Mouse (Mus musculus): Measurements from ENCODE around the gene Epn3. TPM values are rescaled to one million over a fixed set of nuclear protein-coding genes. Genes with fewer than 3 reads are reported as not detected.

Epn3 gene
- polyA plus RNA-seq, 1 experiment, result 2.6 TPM

DNA sequence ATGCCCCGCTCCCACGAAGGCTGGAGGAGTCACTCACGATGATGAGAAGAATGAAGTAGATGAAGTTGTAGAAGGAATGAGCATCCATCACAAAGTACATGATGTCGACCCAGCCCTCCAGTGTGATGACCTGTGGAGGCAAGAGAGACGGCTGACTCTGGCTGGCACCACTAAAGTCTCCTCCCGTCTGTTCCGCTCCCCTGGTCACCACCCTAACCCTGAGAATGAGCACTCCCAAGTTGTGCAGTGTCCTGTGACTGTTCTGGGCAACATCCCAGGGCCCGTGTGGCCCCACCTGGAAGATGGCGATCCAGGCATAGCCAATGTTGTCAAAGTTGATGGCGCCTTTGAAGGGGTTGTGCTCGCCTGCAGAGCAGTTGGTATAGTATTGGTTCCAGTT lies 37.9 kb downstream of the Epn3 start:
- no peak overlapping the region for H3K4me3 ChIP-seq (ENCODE audit: low read depth, low read length)
- no peaks in the 10 kb centered on the region for H3K36me3 ChIP-seq (ENCODE audit: control insufficient read depth, insufficient read depth, low read length)
- H3K4me1 ChIP-seq (ENCODE audit: control insufficient read depth, insufficient read depth, insufficient read length, low read length), result no peaks in the 10 kb centered on the region
- no peaks in the 10 kb centered on the region for H3K27me3 ChIP-seq (ENCODE audit: control insufficient read depth, insufficient read depth, low read length)
- WGBS, result 87% methylated on average over 11 of the region's 11 CpGs
- TF ChIP-seq POLR2A (IDR thresholded peaks at IDR 0.05; ENCODE audit: low read depth, low read length) (no peak), CTCF (IDR thresholded peaks at IDR 0.05; ENCODE audit: extremely low read depth, insufficient read length, insufficient replicate concordance, low read depth, low read length) (no peak)
- H3K27ac ChIP-seq (ENCODE audit: insufficient read depth, low read depth, low read length), result no peak overlapping the region

DNA sequence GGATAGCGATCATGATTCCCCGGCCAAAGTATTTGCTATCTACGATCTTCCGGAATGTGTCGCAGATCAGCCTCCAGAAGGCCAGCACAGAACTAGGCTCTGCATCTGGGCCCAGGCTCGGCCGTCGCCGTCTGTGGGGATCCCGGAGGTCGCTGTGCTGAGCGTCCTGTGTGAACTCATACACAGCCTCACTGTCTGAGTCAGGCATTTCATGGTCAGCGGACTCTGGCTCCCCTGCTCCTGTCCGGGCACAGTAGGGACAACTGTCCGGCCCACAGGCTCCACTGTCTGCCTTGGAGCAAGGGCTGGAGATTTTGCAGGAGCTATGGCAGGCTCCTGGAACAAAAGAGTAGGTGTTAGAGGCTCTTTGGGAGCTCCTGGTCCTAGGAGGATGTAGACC lies 42.8 kb downstream of the Epn3 start:
- Histone ChIP-seq H3K4me3 (ENCODE audit: low read depth, low read length) (no peak overlapping the region), H3K27ac (ENCODE audit: insufficient read depth, low read depth, low read length) (no peak overlapping the region), H3K4me1 (ENCODE audit: control insufficient read depth, insufficient read depth, insufficient read length, low read length) (no peaks in the 10 kb centered on the region), H3K36me3 (ENCODE audit: control insufficient read depth, insufficient read depth, low read length) (no peaks in the 10 kb centered on the region), H3K27me3 (ENCODE audit: control insufficient read depth, insufficient read depth, low read length) (no peaks in the 10 kb centered on the region)
- TF ChIP-seq CTCF (IDR thresholded peaks at IDR 0.05; ENCODE audit: extremely low read depth, insufficient read length, insufficient replicate concordance, low read depth, low read length) (no peak), POLR2A (IDR thresholded peaks at IDR 0.05; ENCODE audit: low read depth, low read length) (no peak)
- WGBS, result 85% methylated on average over 15 of the region's 15 CpGs

DNA sequence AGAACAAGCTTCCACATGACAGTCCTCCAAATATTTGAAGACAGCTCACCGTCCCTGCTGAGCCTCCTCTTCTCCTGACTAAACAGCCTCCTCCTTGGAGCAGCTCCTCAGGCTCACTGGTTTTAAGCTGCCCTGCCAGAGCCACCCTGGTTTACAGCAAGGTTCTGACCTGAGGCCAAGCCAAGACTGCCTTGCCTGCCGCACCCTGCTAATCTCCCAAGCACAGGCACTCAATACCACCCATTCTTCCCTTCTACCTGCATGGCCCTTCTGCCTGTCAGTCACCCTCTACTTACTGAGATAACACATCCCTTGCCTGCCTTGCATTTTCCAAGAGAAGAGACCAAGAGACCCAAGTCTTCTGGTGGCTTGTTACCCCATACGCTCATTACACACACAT lies 43.4 kb downstream of the Epn3 start:
- 57% methylated on average over 3 of the region's 3 CpGs for WGBS
- H3K4me3 ChIP-seq (ENCODE audit: low read depth, low read length), result no peak overlapping the region
- no peaks in the 10 kb centered on the region for H3K4me1 ChIP-seq (ENCODE audit: control insufficient read depth, insufficient read depth, insufficient read length, low read length)
- no peak overlapping the region for H3K27ac ChIP-seq (ENCODE audit: insufficient read depth, low read depth, low read length)
- no peaks in the 10 kb centered on the region for H3K36me3 ChIP-seq (ENCODE audit: control insufficient read depth, insufficient read depth, low read length)
- TF ChIP-seq CTCF (IDR thresholded peaks at IDR 0.05; ENCODE audit: extremely low read depth, insufficient read length, insufficient replicate concordance, low read depth, low read length), result no peak
- no peak for TF ChIP-seq POLR2A (IDR thresholded peaks at IDR 0.05; ENCODE audit: low read depth, low read length)
- no peaks in the 10 kb centered on the region for H3K27me3 ChIP-seq (ENCODE audit: control insufficient read depth, insufficient read depth, low read length)

DNA sequence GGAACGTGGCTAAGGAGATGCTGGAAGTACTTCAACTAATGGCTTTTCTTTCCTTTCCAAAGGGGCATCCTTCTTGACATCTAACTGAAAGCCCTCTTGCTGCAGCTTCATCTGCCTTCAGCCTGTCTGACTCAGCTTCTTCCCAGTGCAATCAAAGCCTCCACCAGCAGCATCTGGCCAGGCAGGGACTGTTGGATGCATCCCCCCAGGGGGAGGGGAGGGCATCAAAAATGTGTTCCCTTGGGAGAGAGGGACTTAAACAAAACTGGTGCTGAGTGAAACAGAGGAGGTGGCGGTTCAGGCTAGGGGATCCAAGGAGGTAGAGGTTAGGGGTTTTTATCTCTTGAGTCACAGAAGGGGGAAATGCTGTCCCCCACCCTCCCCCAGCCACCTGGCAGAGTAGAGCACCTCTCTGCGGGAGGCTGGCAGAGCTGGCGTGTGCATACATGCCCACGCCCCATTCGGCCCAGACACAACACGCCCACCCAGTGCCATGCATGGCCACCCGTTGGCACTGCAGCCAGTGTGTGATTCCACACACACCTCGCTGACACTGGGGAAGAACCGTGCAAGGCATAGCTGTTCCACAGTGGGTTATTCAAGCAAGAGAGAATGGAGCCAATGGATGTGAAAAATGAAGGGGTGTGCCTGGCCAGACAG lies 44.5 kb downstream of the Epn3 start:
- Histone ChIP-seq H3K4me3 (ENCODE audit: low read depth, low read length) (no peak overlapping the region), H3K4me1 (ENCODE audit: control insufficient read depth, insufficient read depth, insufficient read length, low read length) (no peaks in the 10 kb centered on the region), H3K27me3 (ENCODE audit: control insufficient read depth, insufficient read depth, low read length) (no peaks in the 10 kb centered on the region), H3K36me3 (ENCODE audit: control insufficient read depth, insufficient read depth, low read length) (no peaks in the 10 kb centered on the region), H3K27ac (ENCODE audit: insufficient read depth, low read depth, low read length) (no peak overlapping the region)
- TF ChIP-seq CTCF (IDR thresholded peaks at IDR 0.05; ENCODE audit: extremely low read depth, insufficient read length, insufficient replicate concordance, low read depth, low read length) (no peak), POLR2A (IDR thresholded peaks at IDR 0.05; ENCODE audit: low read depth, low read length) (no peak)
- 54% methylated on average over 10 of the region's 10 CpGs for WGBS

DNA sequence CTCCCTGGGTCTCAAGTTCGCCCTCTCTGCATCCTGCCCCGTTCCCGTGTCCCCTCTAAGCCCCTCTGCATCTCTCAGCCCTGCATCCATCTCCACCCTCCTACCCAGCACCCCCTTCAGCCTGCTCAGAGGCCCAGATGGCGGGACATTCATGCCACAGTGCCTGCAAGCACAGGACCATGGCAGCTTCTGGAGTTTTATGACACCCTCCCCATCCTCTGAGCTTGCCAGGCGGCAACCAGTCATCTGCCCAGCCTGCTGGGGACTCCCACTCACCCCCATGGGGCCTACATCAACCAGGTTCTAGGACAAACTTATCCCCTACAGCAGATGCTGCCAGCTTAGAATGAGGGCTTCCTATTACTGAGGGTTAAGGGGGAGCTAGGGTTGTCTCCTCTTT lies 45.0 kb downstream of the Epn3 start:
- WGBS, result 76% methylated on average over 5 of the region's 5 CpGs
- Histone ChIP-seq H3K27me3 (ENCODE audit: control insufficient read depth, insufficient read depth, low read length) (no peaks in the 10 kb centered on the region), H3K36me3 (ENCODE audit: control insufficient read depth, insufficient read depth, low read length) (no peaks in the 10 kb centered on the region), H3K4me3 (ENCODE audit: low read depth, low read length) (no peak overlapping the region), H3K27ac (ENCODE audit: insufficient read depth, low read depth, low read length) (no peak overlapping the region), H3K4me1 (ENCODE audit: control insufficient read depth, insufficient read depth, insufficient read length, low read length) (no peaks in the 10 kb centered on the region)
- TF ChIP-seq POLR2A (IDR thresholded peaks at IDR 0.05; ENCODE audit: low read depth, low read length) (no peak), CTCF (IDR thresholded peaks at IDR 0.05; ENCODE audit: extremely low read depth, insufficient read length, insufficient replicate concordance, low read depth, low read length) (no peak)

DNA sequence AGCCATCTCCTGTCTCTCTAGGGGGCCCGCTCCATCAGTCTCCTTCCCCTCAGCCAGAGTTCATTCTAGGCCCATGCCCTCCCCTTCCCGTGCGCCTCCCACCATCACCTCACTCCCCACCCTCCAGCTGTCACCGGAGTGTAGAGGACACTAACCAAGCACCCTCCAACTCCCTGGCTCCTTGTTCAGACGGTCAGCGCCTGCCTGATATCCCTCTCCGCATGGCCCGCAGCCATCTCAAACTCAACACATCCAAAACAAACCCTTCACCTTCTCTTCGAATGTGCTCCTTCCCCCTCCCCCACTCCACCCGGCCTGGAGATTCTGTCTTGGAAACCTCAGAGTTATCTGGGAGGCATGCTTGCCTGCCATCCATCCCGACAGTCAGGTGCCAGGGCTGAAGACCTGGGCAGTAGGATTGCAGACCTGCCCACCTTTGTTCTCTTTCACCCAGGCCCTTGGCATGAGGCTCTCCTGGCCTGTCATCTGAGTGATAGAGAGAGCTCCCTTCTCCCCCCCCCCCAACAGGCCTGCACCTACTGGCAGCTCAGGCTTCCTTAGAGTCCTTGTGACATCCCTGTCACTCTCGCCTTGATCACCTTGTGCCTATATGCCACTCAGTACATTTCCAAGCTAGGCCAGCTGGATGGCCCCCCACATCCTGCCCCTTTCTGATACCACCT lies 48.5 kb downstream of the Epn3 start:
- Histone ChIP-seq H3K27me3 (ENCODE audit: control insufficient read depth, insufficient read depth, low read length) (0 out of 2 replicates have a peak, but pooled peaks cover 2% of the 10 kb centered on the region), H3K4me1 (ENCODE audit: control insufficient read depth, insufficient read depth, insufficient read length, low read length) (no peaks in the 10 kb centered on the region), H3K4me3 (ENCODE audit: low read depth, low read length) (no peak overlapping the region), H3K27ac (ENCODE audit: insufficient read depth, low read depth, low read length) (no peak overlapping the region), H3K36me3 (ENCODE audit: control insufficient read depth, insufficient read depth, low read length) (no peaks in the 10 kb centered on the region)
- TF ChIP-seq CTCF (IDR thresholded peaks at IDR 0.05; ENCODE audit: extremely low read depth, insufficient read length, insufficient replicate concordance, low read depth, low read length), result no peak
- no peak for TF ChIP-seq POLR2A (IDR thresholded peaks at IDR 0.05; ENCODE audit: low read depth, low read length)
- 72% methylated on average over 12 of the region's 12 CpGs for WGBS

DNA sequence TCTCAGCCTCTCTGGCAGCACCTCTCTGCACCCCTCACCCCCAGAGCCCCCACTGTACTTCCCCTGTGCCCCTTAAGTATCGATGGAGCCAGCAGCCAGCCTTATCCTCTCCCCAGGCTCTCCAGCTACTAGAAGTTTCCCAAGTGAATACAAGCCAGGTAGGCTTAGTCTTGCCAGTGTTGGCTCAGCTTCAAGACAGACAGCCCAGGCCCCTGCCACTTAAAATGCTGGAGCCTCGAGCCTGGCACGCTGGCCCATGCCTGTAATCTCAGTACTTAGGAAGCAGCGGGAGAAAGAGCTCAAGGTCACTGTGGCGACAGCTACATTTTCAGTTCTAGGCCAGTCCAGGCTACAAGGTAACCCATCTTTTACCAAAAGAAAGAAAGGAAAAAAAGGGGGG lies 49.9 kb downstream of the Epn3 start:
- 60% methylated on average over 5 of the region's 5 CpGs for WGBS
- TF ChIP-seq POLR2A (IDR thresholded peaks at IDR 0.05; ENCODE audit: low read depth, low read length), result no peak
- Histone ChIP-seq H3K4me1 (ENCODE audit: control insufficient read depth, insufficient read depth, insufficient read length, low read length) (no peaks in the 10 kb centered on the region), H3K36me3 (ENCODE audit: control insufficient read depth, insufficient read depth, low read length) (no peaks in the 10 kb centered on the region), H3K27ac (ENCODE audit: insufficient read depth, low read depth, low read length) (no peak overlapping the region), H3K4me3 (ENCODE audit: low read depth, low read length) (no peak overlapping the region), H3K27me3 (ENCODE audit: control insufficient read depth, insufficient read depth, low read length) (0 out of 2 replicates have a peak, but pooled peaks cover 2% of the 10 kb centered on the region)
